Mouse (Mus musculus): Measurements from ENCODE around the gene Birc6.

DNA sequence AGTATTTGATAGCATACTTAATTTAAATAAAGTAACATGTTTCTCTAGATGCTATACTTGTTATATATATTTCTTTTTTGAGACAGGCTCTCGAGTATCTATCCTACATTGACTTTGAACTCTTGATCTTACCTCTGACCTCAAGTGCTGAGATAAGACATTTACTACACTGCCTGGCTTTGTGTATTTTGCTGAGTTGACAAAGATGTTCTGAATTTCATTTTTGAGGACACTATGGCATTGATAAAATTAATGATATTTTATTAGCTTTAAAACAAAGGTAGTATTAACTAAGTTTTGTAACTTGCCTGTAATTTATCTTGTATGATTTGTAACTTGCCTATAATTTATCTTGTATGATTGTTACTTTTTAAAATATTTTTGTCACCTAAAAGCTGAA is 41.1 kb downstream of the Birc6 start:
- TF ChIP-seq POLR2A (IDR thresholded peaks at IDR 0.05; ENCODE audit: extremely low read depth, insufficient read depth, low read length) (no peak), CTCF (IDR thresholded peaks at IDR 0.05; ENCODE audit: extremely low read depth, insufficient read depth, low read length) (no peak)
